Mouse (Mus musculus) G1E (cell line): ENCODE measurements around the gene Dbt.

Experiments
- CTCF ChIP-seq: IDR thresholded peaks from 2 replicates; pipeline ENCODE4 v1.5.1; 2012; ENCODE audit warnings: low read depth, low read length, inconsistent platforms, mixed read lengths
- GATA1 ChIP-seq: IDR thresholded peaks from 2 replicates; pipeline ENCODE4 v1.6.1; 2012; ENCODE audit warnings: borderline replicate concordance, low read length, inconsistent platforms, mixed read lengths
- GATA2 ChIP-seq: IDR thresholded peaks from 2 replicates; pipeline ENCODE4 v1.6.1; 2012; ENCODE audit warnings: low read depth, low read length, inconsistent platforms, borderline replicate concordance
- POLR2AphosphoS5 ChIP-seq: IDR thresholded peaks from 2 replicates; pipeline ENCODE4 v1.6.1; 2012; ENCODE audit warnings: low read depth, low read length, inconsistent platforms; ENCODE audit not compliant: insufficient replicate concordance
- TAL1 ChIP-seq: conservative IDR thresholded peaks from 2 replicates; pipeline ENCODE4 v1.6.1; 2012; ENCODE audit warnings: low read depth, low read length, inconsistent platforms, mixed read lengths

DNA sequence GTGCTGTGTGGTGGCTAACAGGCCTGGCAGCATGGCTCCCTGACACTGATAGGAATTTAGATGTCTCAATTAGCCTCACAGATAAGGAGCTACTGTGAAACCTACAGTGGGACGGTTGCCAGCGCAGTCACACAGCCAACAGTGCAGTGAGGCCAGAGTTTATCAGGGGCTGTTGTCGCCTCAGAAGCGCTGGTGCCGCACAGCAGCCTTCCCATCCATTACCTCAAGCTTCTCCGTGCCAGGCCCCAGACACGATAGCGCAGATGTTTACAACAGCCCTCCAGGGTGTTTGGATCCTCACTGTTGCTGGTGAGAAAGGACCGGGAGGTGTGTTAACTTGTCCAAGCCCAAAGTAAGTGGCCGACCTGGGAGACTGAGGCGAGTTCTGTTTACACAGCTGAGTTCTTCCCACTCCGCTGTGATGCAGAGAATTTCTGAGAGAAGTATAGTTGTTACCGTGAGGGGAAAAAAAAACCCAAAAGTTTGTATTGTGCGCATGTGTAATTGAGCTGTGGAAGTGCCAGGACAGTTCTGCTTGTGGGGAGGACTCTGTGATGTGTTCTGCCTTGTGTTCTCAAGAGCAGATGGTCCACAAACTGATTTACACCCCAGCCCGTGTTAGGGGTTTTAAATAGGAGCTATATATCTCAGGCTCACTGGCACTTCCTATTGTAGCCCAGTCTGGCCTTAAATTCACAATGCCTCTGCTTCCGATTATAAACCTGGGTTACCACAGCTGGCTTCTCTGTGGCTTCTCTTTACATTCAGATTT lies 23.7 kb downstream of the Dbt start:
- TF ChIP-seq TAL1 (no peak), CTCF (no peak), GATA1 (no peak), POLR2AphosphoS5 (no peak), GATA2 (no peak)
